Mouse (Mus musculus): ENCODE data around the gene Zfp292.

The Zfp292 gene

GRCm38 (mm10) chr4:34883366-34884029 is 738 bp upstream of the Zfp292 start:
- CTCF ChIA-PET = interaction anchor here (0.6 kb wide), 1 partner anchor 36 kb away, joined by 10 read pairs; no protein-coding TSS in a partner anchor

GRCm38 (mm10) chr4:34882291-34882769 is 430 bp downstream of the Zfp292 start:
- CTCF ChIA-PET = no interaction called here

GRCm38 (mm10) chr4:34881851-34882250 is 909 bp downstream of the Zfp292 start:
- CTCF ChIA-PET = interaction anchor here (0.7 kb wide), 1 partner anchor 32 kb away, joined by 3 read pairs; no protein-coding TSS in a partner anchor

GRCm38 (mm10) chr4:34880921-34881650 is 1.7 kb downstream of the Zfp292 start:
- CTCF ChIA-PET = interaction anchor here (0.7 kb wide), 1 partner anchor 31 kb away, joined by 3 read pairs; no protein-coding TSS in a partner anchor

GRCm38 (mm10) chr4:34874234-34874633 is 8.5 kb downstream of the Zfp292 start:
- CTCF ChIA-PET = interaction anchor here (0.8 kb wide), 1 partner anchor 44 kb away, joined by 4 read pairs; no protein-coding TSS in a partner anchor

- CTCF ChIA-PET = no interaction called here
These were observed 9.8 kb downstream of the Zfp292 start for GRCm38 (mm10) chr4:34872896-34873495.

- CTCF ChIA-PET = interaction anchor here (0.7 kb wide), 1 partner anchor 19 kb away, joined by 15 read pairs; no protein-coding TSS in a partner anchor
These were observed 12.9 kb downstream of the Zfp292 start for GRCm38 (mm10) chr4:34869813-34870212.

GRCm38 (mm10) chr4:34861438-34861837 is 21.3 kb downstream of the Zfp292 start:
- CTCF ChIA-PET = no interaction called here

GRCm38 (mm10) chr4:34859416-34859815 is 23.3 kb downstream of the Zfp292 start:
- CTCF ChIA-PET = no interaction called here

- CTCF ChIA-PET = no interaction called here
These were observed 23.9 kb downstream of the Zfp292 start for GRCm38 (mm10) chr4:34858903-34859302.

- CTCF ChIA-PET = no interaction called here
These were observed 26.8 kb downstream of the Zfp292 start for GRCm38 (mm10) chr4:34855966-34856365.

GRCm38 (mm10) chr4:34852051-34852450 is 30.7 kb downstream of the Zfp292 start:
- CTCF ChIA-PET = no interaction called here

- CTCF ChIA-PET = interaction anchor here (0.6 kb wide), 1 partner anchor 31 kb away, joined by 3 read pairs; no protein-coding TSS in a partner anchor
These were observed 32.6 kb downstream of the Zfp292 start for GRCm38 (mm10) chr4:34850156-34850555.

- CTCF ChIA-PET = no interaction called here
These were observed 35.0 kb downstream of the Zfp292 start for GRCm38 (mm10) chr4:34847679-34848309.

GRCm38 (mm10) chr4:34843839-34844238 is 38.9 kb downstream of the Zfp292 start:
- CTCF ChIA-PET = no interaction called here

GRCm38 (mm10) chr4:34842826-34843225 is 39.9 kb downstream of the Zfp292 start:
- CTCF ChIA-PET = no interaction called here

GRCm38 (mm10) chr4:34831496-34831895 is 51.3 kb downstream of the Zfp292 start:
- CTCF ChIA-PET = no interaction called here

GRCm38 (mm10) chr4:34829456-34829855 is 53.3 kb downstream of the Zfp292 start:
- CTCF ChIA-PET = no interaction called here

GRCm38 (mm10) chr4:34823901-34824300 is 58.9 kb downstream of the Zfp292 start:
- CTCF ChIA-PET = no interaction called here

- CTCF ChIA-PET = no interaction called here
These were observed 62.9 kb downstream of the Zfp292 start for GRCm38 (mm10) chr4:34819904-34820303.

- CTCF ChIA-PET = no interaction called here
These were observed 81.4 kb downstream of the Zfp292 start for GRCm38 (mm10) chr4:34801166-34802034.
